Mouse (Mus musculus) midbrain, embryonic 10.5 days (tissue): ENCODE results near the gene Fhad1. TPM values are rescaled to one million over a fixed set of nuclear protein-coding genes. Genes with fewer than 3 reads are reported as not detected.

Experiments used
- DNase-seq: peaks from one replicate; pipeline ENCODE4 v3.0.0-alpha.2; 2017; ENCODE audit warnings: low spot score
- H3K27ac ChIP-seq: fragments of 300-500 bp; sonication (generic); replicated peaks from 2 replicates; pipeline ENCODE4 v1.5.1; 2016; ENCODE audit warnings: mild to moderate bottlenecking
- H3K27me3 ChIP-seq: fragments of 300-500 bp; sonication (generic); 2 replicates; pipeline ENCODE4 v1.6.1; 2016; ENCODE audit warnings: low read depth, mild to moderate bottlenecking; ENCODE audit not compliant: poor library complexity, severe bottlenecking
- H3K36me3 ChIP-seq: fragments of 300-500 bp; sonication (generic); 2 replicates; pipeline ENCODE4 v1.6.1; 2016; ENCODE audit warnings: mild to moderate bottlenecking, moderate library complexity
- H3K4me1 ChIP-seq: fragments of 300-500 bp; sonication (generic); 2 replicates; pipeline ENCODE4 v1.6.1; 2016
- H3K4me3 ChIP-seq: fragments of 300-500 bp; sonication (generic); 2 replicates; pipeline ENCODE4 v1.5.1; 2016; ENCODE audit warnings: mild to moderate bottlenecking, moderate library complexity
- H3K9me3 ChIP-seq: fragments of 300-500 bp; sonication (generic); replicated peaks from 2 replicates; pipeline ENCODE4 v1.6.1; 2016; ENCODE audit warnings: mild to moderate bottlenecking
- WGBS: fragments of 180-500 bp; shearing (Covaris S2); methylation state at CpG from one replicate; pipeline ENCODE4 v1.1.7; 2016; 5-methylcytosine and 5-hydroxymethylcytosine counted together
- polyA plus RNA-seq: library from polyadenylated mRNA; unstranded; fragments of >200 nt; fragmentation: Nextera tagmentation; extraction: Ambion mirVana; gene quantifications from 2 replicates; pipeline ENCODE4 v1.2.1, GENCODE M21; 2016

The Fhad1 gene
- polyA plus RNA-seq, 1 experiment from 2014 or later = 1.6 TPM

DNA sequence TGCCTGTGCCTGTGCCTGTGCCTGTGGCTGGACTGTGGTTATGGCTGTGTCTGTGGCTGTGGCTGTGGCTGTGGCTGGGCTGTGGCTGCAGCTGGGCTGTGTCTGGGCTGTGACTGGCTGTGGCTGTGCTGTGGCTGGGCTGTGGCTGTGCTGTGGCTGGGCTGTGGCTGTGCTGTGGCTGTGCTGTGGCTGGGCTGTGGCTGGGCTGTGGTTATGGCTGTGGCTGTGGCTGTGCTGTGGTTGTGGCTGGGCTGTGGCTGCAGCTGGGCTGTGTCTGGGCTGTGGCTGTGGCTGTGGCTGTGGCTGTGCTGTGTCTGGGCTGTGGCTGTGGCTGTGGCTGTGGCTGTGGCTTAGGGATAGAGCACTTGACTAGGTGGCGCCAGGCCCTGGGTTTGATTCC, 26.7 kb downstream of the Fhad1 start:
- H3K4me1 ChIP-seq = no peaks in the 10 kb centered on the region
- no peak for DNase-seq
- 89% methylated on average over 1 of the region's 1 CpGs for WGBS
- no peak overlapping the region for H3K27ac ChIP-seq
- no peaks in the 10 kb centered on the region for H3K36me3 ChIP-seq
- H3K4me3 ChIP-seq = no peak overlapping the region
- H3K9me3 ChIP-seq = no peaks in the 10 kb centered on the region
- H3K27me3 ChIP-seq = no peaks in the 10 kb centered on the region

DNA sequence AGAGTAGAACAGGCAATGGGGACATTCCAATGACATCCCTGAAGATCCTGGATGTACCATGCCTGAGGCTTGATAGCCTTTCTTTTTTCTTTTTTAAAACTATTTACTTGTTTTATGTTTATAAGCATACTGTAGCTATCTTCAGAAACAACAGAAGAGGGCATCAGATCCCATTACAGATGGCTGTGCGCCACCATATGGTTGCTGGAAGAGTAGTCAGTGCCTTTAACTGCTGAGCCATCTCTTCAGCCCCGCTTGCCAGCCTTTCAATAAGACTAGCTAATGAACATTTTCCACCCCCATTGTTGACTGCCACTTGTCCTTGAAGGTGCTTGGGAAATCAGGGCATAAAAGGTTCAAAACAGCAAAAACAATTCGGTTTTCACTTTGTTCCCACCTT, 31.2 kb downstream of the Fhad1 start:
- no peaks in the 10 kb centered on the region for H3K36me3 ChIP-seq
- DNase-seq = no peak
- H3K4me1 ChIP-seq = no peaks in the 10 kb centered on the region
- H3K4me3 ChIP-seq = no peak overlapping the region
- no peaks in the 10 kb centered on the region; the same call in 1 of the 2 replicates for H3K9me3 ChIP-seq
- 72% methylated on average over 3 of the region's 3 CpGs for WGBS
- no peaks in the 10 kb centered on the region for H3K27me3 ChIP-seq
- no peak overlapping the region for H3K27ac ChIP-seq

DNA sequence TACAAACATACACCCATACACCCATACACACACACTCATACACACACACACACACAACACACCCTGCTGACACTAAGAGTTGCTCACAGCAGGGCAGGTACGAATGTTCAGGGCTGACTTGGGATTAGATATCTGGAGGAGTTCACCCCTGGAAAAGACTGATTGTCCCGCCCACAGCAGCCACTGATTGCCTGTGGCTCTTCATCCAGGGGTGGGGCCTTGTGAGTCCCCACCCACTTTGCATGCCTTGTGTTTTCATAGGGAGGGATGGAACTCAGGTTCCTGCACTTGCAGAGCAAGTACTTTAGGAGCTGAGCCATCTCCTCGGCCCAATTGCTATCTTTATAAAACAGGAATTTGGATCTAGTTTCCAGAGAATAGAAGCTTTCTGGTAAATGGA, 33.4 kb downstream of the Fhad1 start:
- Histone ChIP-seq H3K4me1 (no peaks in the 10 kb centered on the region), H3K36me3 (no peaks in the 10 kb centered on the region), H3K27ac (no peak overlapping the region), H3K27me3 (no peaks in the 10 kb centered on the region), H3K4me3 (no peak overlapping the region), H3K9me3 (no peaks in the 10 kb centered on the region; the same call in 1 of the 2 replicates)
- 72% methylated on average over 3 of the region's 3 CpGs for WGBS
- no peak for DNase-seq

DNA sequence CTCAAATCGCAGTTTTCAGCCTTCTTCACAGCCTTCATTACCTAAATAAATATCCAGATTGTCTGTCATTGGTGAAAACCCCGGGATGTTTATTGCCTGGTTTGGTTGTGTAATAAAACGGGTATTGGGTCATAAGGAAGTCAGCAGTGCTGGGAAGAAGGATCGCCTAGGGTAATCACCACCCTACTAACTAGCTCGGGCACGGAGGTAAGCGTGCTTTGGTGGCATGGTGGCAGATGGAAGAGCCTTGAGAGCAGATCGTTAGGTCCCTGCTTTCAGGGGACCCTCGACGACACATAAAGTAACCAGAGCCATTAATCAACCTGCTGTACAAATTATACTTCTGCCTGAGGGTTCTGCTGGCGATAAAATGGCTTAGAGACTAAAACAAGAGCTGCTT, 36.3 kb downstream of the Fhad1 start:
- Histone ChIP-seq H3K9me3 (no peaks in the 10 kb centered on the region; the same call in 1 of the 2 replicates), H3K4me3 (no peak overlapping the region), H3K36me3 (no peaks in the 10 kb centered on the region), H3K27me3 (no peaks in the 10 kb centered on the region), H3K4me1 (no peaks in the 10 kb centered on the region), H3K27ac (no peak overlapping the region)
- 90% methylated on average over 11 of the region's 11 CpGs for WGBS
- DNase-seq = no peak

DNA sequence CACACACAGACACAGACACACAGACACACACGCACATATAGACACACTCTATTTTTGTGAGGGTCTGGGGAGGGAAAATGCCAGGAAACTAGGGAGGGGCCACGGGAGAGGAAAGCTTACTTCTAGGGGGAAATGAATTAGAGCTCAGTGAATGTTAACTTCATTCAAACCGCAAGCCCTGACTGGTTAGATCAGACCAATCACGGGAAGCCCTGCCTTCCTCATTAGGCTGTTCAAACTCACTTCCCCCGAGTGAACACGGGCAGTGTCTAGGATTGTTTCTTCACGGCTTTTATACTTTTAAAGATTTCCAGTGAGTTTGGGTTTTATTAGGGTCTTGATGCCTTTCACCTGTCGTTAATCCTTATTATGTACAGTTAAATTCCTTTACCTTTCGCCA, 37.5 kb downstream of the Fhad1 start:
- Histone ChIP-seq H3K27me3 (no peaks in the 10 kb centered on the region), H3K4me3 (no peak overlapping the region), H3K27ac (no peak overlapping the region), H3K4me1 (no peaks in the 10 kb centered on the region), H3K36me3 (no peaks in the 10 kb centered on the region), H3K9me3 (peaks cover 1% of the 10 kb centered on the region)
- no peak for DNase-seq
- WGBS = 71% methylated on average over 9 of the region's 9 CpGs

DNA sequence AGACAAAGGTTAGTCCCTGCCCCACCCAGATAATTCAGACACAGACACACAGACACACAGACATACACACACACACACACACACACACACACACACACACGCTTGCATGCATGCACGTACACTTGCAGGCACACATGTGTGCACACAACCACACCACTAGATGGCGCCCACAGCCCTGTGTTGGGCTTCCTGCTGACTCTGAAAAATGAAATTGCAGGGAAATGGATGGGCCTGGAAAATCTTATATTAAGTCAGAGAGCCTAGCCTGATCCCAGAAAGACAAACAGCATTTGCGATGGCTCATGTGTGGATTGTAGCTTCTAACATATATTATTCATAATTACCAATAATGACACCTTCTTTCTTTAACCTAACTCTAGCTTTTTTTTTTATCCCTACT, 38.7 kb downstream of the Fhad1 start:
- no peak overlapping the region for H3K4me3 ChIP-seq
- peaks cover 11% of the 10 kb centered on the region for H3K9me3 ChIP-seq
- H3K27me3 ChIP-seq = no peaks in the 10 kb centered on the region
- H3K36me3 ChIP-seq = no peaks in the 10 kb centered on the region
- DNase-seq = peak; percentile 47
- 63% methylated on average over 4 of the region's 4 CpGs for WGBS
- H3K27ac ChIP-seq = no peak overlapping the region
- H3K4me1 ChIP-seq = no peaks in the 10 kb centered on the region

DNA sequence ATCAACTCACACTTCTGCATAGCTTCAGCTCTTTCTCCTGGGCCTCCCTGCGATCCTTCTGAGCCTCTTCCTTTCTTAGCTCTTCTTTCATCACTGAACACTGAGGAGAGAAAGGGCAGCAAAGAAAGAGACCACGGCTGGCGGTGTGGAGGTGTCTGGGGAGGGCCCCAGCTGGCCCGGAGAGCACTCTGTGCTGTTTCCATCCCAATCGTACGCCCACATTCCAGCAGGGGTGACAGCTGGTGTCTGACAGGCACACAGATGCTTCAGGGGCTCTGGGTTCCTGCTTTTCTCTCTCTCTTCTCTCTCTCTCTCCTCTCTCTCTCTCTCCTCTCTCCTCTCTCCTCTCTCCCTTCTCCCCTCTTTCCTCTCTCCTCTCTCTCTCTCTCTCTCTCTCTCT, 50.3 kb downstream of the Fhad1 start:
- DNase-seq = no peak

DNA sequence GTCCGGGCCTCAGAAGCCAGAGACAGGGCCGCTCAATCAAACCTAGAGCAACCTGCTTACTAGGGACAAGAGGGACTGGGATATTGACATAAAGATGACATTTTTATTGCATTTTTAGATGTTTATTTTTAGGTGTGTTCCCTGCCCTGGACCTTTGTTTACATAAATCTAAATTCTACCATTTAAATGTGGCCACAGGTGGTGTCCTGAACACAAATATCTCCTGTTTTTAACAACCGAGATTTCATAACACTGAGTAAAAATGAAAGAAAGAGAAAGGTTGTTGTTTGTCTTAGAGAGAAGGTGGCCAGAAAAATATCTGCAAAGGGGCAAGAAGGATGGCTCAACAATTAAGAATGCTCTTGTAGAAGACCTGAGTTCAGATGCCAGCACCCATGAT, 51.0 kb downstream of the Fhad1 start:
- no peak overlapping the region; the same call in 1 of the 2 replicates for H3K27ac ChIP-seq
- peaks cover 14% of the 10 kb centered on the region for H3K4me1 ChIP-seq
- 88% methylated on average over 3 of the region's 3 CpGs for WGBS
- no peak for DNase-seq
- no peaks in the 10 kb centered on the region for H3K36me3 ChIP-seq
- peaks cover 7% of the 10 kb centered on the region; the same call in 1 of the 2 replicates for H3K9me3 ChIP-seq
- no peaks in the 10 kb centered on the region for H3K27me3 ChIP-seq
- H3K4me3 ChIP-seq = no peak overlapping the region

More for the DNA sequence above, 50.3 kb downstream of the Fhad1 start:
- Histone ChIP-seq H3K27ac (peak overlapping the region; percentile 68), H3K36me3 (no peaks in the 10 kb centered on the region), H3K9me3 (peaks cover 7% of the 10 kb centered on the region; the same call in 1 of the 2 replicates), H3K4me3 (no peak overlapping the region), H3K4me1 (peaks cover 14% of the 10 kb centered on the region), H3K27me3 (no peaks in the 10 kb centered on the region)
- 41% methylated on average over 6 of the region's 6 CpGs for WGBS

DNA sequence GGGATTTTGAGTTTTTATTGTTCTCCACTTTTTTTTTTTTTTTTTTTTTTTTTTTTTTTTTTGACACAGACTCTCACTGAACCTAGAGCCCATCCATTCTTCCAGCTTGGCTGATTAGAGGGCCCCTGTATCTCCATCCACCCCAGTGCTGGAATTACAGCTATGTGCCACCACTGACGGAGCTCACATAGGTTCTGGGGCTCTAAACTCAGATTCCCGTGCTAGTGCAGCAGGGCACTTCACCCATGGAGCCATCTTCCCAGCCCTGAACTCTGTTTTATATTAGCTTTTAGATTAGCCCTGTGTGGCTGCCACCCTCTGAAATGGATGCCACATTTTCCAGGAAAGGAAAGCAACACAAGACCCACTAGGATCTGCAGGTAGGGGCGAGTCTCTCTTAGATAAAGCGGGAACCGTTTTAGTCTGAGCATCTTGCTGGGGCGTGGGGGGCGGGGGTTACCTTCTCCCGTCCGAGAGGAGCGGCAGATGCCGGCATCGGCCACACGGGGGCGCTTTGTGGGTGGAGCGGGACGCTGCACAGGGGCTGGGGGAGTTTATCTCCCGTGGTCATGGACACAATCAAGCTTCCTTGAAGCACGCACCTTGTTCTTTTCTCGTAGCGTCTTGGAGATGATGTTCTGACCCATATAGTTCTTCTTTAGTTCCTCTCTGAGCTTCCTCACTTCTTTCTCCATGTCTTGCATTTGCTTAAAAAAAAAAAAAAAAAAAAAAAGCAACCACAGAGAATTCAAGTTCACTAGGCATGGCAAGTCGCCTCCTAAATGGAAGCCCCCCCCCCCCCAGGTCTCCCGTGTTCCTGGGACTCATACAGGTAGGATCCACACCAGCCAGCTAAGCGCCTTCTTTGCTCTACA, 51.8 kb downstream of the Fhad1 start:
- peaks cover 22% of the 10 kb centered on the region for H3K4me1 ChIP-seq
- DNase-seq = peak; percentile 80
- no peaks in the 10 kb centered on the region for H3K27me3 ChIP-seq
- peaks cover 7% of the 10 kb centered on the region; the same call in 1 of the 2 replicates for H3K9me3 ChIP-seq
- no peak overlapping the region for H3K27ac ChIP-seq
- WGBS = 11% methylated on average over 23 of the region's 23 CpGs
- no peaks in the 10 kb centered on the region for H3K36me3 ChIP-seq
- 0 out of 2 replicates have a peak overlapping the region, but pooled peaks have one; percentile 7 for H3K4me3 ChIP-seq

DNA sequence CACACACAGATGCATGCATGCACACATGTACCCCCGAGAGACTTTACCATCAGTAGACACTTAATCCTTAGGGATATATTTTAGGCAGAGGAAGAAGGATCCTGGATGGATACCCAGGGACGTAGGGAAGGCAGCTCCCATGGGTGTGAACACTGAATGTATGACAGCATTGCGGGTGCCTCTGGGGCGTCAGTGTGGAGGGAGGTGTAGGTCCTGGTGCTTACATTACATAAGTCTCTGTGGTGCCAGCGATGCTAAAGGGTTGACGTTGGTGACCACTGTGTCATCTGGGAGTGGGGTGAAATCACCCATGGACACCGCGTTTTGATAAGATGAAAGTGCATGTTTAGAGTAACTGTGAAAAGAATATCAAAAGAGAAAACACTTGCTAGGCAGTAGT, 54.8 kb downstream of the Fhad1 start:
- H3K4me1 ChIP-seq = peaks cover 35% of the 10 kb centered on the region
- 0 out of 2 replicates have a peak, but pooled peaks cover 10% of the 10 kb centered on the region for H3K27me3 ChIP-seq
- 86% methylated on average over 8 of the region's 8 CpGs for WGBS
- no peaks in the 10 kb centered on the region for H3K36me3 ChIP-seq
- no peak overlapping the region for H3K4me3 ChIP-seq
- H3K9me3 ChIP-seq = peaks cover 7% of the 10 kb centered on the region; the same call in 1 of the 2 replicates
- H3K27ac ChIP-seq = no peak overlapping the region
- DNase-seq = no peak

DNA sequence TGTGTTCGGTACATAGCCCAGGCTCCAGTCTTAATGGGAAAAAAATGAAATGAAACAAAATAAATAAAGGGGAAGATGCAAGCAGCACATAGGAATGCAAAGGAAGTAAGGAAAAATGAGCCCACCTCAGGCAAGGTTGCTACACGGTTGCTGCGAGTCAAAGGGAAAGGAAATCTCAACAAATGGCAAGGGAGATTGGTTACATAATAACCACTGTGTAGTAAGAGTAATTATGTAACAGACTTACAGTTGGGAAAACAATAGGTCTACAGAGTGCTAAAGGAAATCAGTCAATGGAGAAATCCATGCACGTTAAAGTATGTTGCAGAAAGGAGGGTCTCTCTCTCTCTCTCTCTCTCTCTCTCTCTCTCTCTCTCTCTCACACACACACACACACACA, 55.3 kb downstream of the Fhad1 start:
- Histone ChIP-seq H3K9me3 (peaks cover 7% of the 10 kb centered on the region; the same call in 1 of the 2 replicates), H3K36me3 (no peaks in the 10 kb centered on the region), H3K4me3 (no peak overlapping the region), H3K27me3 (0 out of 2 replicates have a peak, but pooled peaks cover 10% of the 10 kb centered on the region), H3K27ac (no peak overlapping the region), H3K4me1 (peaks cover 32% of the 10 kb centered on the region)
- no peak for DNase-seq
- WGBS = 89% methylated on average over 4 of the region's 4 CpGs

DNA sequence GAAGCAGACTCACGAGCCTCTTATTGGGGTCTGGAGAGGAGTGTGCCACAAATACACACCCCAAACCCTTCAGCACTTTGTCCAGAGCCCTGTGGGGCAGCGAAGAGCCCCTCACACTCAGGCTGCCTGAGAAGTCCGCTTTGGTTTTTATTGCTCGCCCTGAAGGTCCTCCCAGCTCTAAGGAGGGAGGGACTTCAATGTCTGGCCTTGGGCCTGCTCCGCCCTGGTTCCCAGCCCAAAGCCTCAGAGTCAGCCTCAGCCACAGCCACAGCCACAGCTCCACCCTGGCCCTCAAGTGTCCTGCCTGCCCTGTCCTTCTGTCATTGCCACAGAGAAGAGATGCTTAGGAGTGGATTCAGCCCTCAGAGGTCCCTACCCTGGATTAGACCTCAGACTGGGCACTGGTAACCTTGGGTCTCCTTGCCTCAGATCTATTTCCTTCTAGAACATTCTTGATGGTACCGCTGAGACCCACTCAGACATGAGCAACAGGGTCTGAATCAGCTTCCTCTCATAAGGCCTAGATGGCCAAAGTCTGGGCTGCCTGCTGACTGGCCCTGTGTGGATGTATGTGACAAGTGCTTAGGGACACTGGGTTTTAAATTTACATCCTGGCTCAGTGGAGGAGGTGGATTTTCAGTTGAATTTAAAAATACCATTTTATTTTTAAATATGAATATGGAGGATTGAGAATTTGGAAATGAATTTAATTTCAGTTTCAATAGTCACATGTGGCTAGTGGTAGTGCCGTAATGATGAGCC, 56.1 kb downstream of the Fhad1 start:
- 58% methylated on average over 7 of the region's 7 CpGs for WGBS
- peaks cover 7% of the 10 kb centered on the region; the same call in 1 of the 2 replicates for H3K9me3 ChIP-seq
- DNase-seq = no peak
- no peaks in the 10 kb centered on the region for H3K36me3 ChIP-seq
- no peak overlapping the region for H3K4me3 ChIP-seq
- H3K27ac ChIP-seq = peak overlapping the region; percentile 55; the same call in 1 of the 2 replicates
- H3K4me1 ChIP-seq = peaks cover 30% of the 10 kb centered on the region
- 0 out of 2 replicates have a peak, but pooled peaks cover 10% of the 10 kb centered on the region for H3K27me3 ChIP-seq
